Mouse (Mus musculus): Measurements from ENCODE around the gene Ube2g2. TPM values are rescaled to one million over a fixed set of nuclear protein-coding genes. Genes with fewer than 3 reads are reported as not detected.

Gene Ube2g2
- polyA plus RNA-seq, 1 experiment from 2014 or later = 47.6 TPM

MicroRNAs encoded within 50 kb of the gene (microRNA counts, 519-probe panel; counts per million panel counts)
- microRNA mmu-miR-1930 = not detected

Small RNA genes within 50 kb of the gene (microRNA-seq; reads per million reads assigned to microRNA genes)
- gene Mir1930 = 78.3 reads per million, percentile 50 among the genes with 10 or more reads in this experiment

Other genes starting within 250 kb of the Ube2g2 start
- 5.8 and 7.4 TPM in 2 replicates for gene Adarb1, start 204.0 kb upstream of the Ube2g2 start, polyA plus RNA-seq (2014; fragmentation: Nextera tagmentation; extraction: Ambion mirVana)
- gene Fam207a, start 106.5 kb upstream of the Ube2g2 start, polyA plus RNA-seq (2014; fragmentation: Nextera tagmentation; extraction: Ambion mirVana) = 38.7 and 42.2 TPM in 2 replicates
- 0.57 and 0.59 TPM in 2 replicates for gene Itgb2, start 92.0 kb upstream of the Ube2g2 start, polyA plus RNA-seq (2014; fragmentation: Nextera tagmentation; extraction: Ambion mirVana)
- 68.5 and 73.2 TPM in 2 replicates for gene Pttg1ip, start 40.6 kb upstream of the Ube2g2 start, polyA plus RNA-seq (2014; fragmentation: Nextera tagmentation; extraction: Ambion mirVana)
- 338 and 353 TPM in 2 replicates for gene Sumo3, start 16.2 kb upstream of the Ube2g2 start, polyA plus RNA-seq (2014; fragmentation: Nextera tagmentation; extraction: Ambion mirVana)
- gene Gm49325, start 16.1 kb upstream of the Ube2g2 start, polyA plus RNA-seq (2014; fragmentation: Nextera tagmentation; extraction: Ambion mirVana) = 2.4 TPM in 1 of 2 replicates, not detected in the other
- 0.72 and 1.2 TPM in 2 replicates for gene Tspear, start 64.3 kb downstream of the Ube2g2 start, polyA plus RNA-seq (2014; fragmentation: Nextera tagmentation; extraction: Ambion mirVana)
- gene Gm19402, start 68.5 kb downstream of the Ube2g2 start, polyA plus RNA-seq (2014; fragmentation: Nextera tagmentation; extraction: Ambion mirVana) = not detected in 2 replicates
- gene Gm9508, start 75.0 kb downstream of the Ube2g2 start, polyA plus RNA-seq (2014; fragmentation: Nextera tagmentation; extraction: Ambion mirVana) = not detected in 2 replicates
- not detected in 2 replicates for gene Gm10272, start 84.4 kb downstream of the Ube2g2 start, polyA plus RNA-seq (2014; fragmentation: Nextera tagmentation; extraction: Ambion mirVana)
- not detected in 2 replicates for gene Gm10024, start 89.2 kb downstream of the Ube2g2 start, polyA plus RNA-seq (2014; fragmentation: Nextera tagmentation; extraction: Ambion mirVana)
- gene Gm10142, start 93.5 kb downstream of the Ube2g2 start, polyA plus RNA-seq (2014; fragmentation: Nextera tagmentation; extraction: Ambion mirVana) = not detected in 2 replicates
- gene Krtap12-1, start 98.3 kb downstream of the Ube2g2 start, polyA plus RNA-seq (2014; fragmentation: Nextera tagmentation; extraction: Ambion mirVana) = not detected in 2 replicates
- not detected in 2 replicates for gene Gm10100, start 104.2 kb downstream of the Ube2g2 start, polyA plus RNA-seq (2014; fragmentation: Nextera tagmentation; extraction: Ambion mirVana)
- not detected in 2 replicates for gene Gm18596, start 120.4 kb downstream of the Ube2g2 start, polyA plus RNA-seq (2014; fragmentation: Nextera tagmentation; extraction: Ambion mirVana)
- gene Gm9736, start 129.1 kb downstream of the Ube2g2 start, polyA plus RNA-seq (2014; fragmentation: Nextera tagmentation; extraction: Ambion mirVana) = not detected in 2 replicates
- gene Gm3233, start 137.4 kb downstream of the Ube2g2 start, polyA plus RNA-seq (2014; fragmentation: Nextera tagmentation; extraction: Ambion mirVana) = not detected in 2 replicates
- gene Gm3238, start 149.1 kb downstream of the Ube2g2 start, polyA plus RNA-seq (2014; fragmentation: Nextera tagmentation; extraction: Ambion mirVana) = not detected in 2 replicates
- not detected in 2 replicates for gene Gm7138, start 154.7 kb downstream of the Ube2g2 start, polyA plus RNA-seq (2014; fragmentation: Nextera tagmentation; extraction: Ambion mirVana)
- gene Gm3250, start 160.3 kb downstream of the Ube2g2 start, polyA plus RNA-seq (2014; fragmentation: Nextera tagmentation; extraction: Ambion mirVana) = not detected in 2 replicates
- not detected in 2 replicates for gene Gm7137, start 165.9 kb downstream of the Ube2g2 start, polyA plus RNA-seq (2014; fragmentation: Nextera tagmentation; extraction: Ambion mirVana)
- not detected in 2 replicates for gene Gm9639, start 172.8 kb downstream of the Ube2g2 start, polyA plus RNA-seq (2014; fragmentation: Nextera tagmentation; extraction: Ambion mirVana)
- gene Gm19668, start 176.9 kb downstream of the Ube2g2 start, polyA plus RNA-seq (2014; fragmentation: Nextera tagmentation; extraction: Ambion mirVana) = not detected in 2 replicates
- gene Gm9507, start 189.6 kb downstream of the Ube2g2 start, polyA plus RNA-seq (2014; fragmentation: Nextera tagmentation; extraction: Ambion mirVana) = not detected in 2 replicates
- gene Gm2696, start 192.4 kb downstream of the Ube2g2 start, polyA plus RNA-seq (2014; fragmentation: Nextera tagmentation; extraction: Ambion mirVana) = not detected in 2 replicates
- gene Krtap10-4, start 204.8 kb downstream of the Ube2g2 start, polyA plus RNA-seq (2014; fragmentation: Nextera tagmentation; extraction: Ambion mirVana) = not detected in 2 replicates
- gene Krtap10-10, start 213.7 kb downstream of the Ube2g2 start, polyA plus RNA-seq (2014; fragmentation: Nextera tagmentation; extraction: Ambion mirVana) = not detected in 2 replicates
- not detected in 2 replicates for gene Gm36176, start 224.5 kb downstream of the Ube2g2 start, polyA plus RNA-seq (2014; fragmentation: Nextera tagmentation; extraction: Ambion mirVana)
- not detected in 2 replicates for gene Gm10318, start 230.6 kb downstream of the Ube2g2 start, polyA plus RNA-seq (2014; fragmentation: Nextera tagmentation; extraction: Ambion mirVana)
- gene Gm3285, start 239.7 kb downstream of the Ube2g2 start, polyA plus RNA-seq (2014; fragmentation: Nextera tagmentation; extraction: Ambion mirVana) = not detected in 2 replicates